Mouse (Mus musculus) E14TG2a.4 (cell line): ENCODE results near the gene Csnk1e.

Experiments
- CTCF ChIP-seq: conservative IDR thresholded peaks from 2 replicates; pipeline ENCODE4 v1.5.1; 2014; ENCODE audit warnings: low read length
- POU5F1 ChIP-seq: IDR thresholded peaks from 2 replicates; pipeline ENCODE4 v1.6.1; 2014; ENCODE audit warnings: low read length, borderline replicate concordance

- no peak for TF ChIP-seq CTCF
- no peak for TF ChIP-seq POU5F1
Observed at GRCm38 (mm10) chr15:79442257-79442611, 13.1 kb downstream of the Csnk1e start.
